Mouse (Mus musculus) liver, postnatal 0 days (tissue): ENCODE data around the gene Pfas. TPM values are rescaled to one million over a fixed set of nuclear protein-coding genes. Genes with fewer than 3 reads are reported as not detected.

Experiments used
- ATAC-seq: fragments of 200-750 bp; cut with Nextera tagmentation; 2 replicates; pipeline ENCODE4 v1.8.0; 2017; ENCODE audit warnings: mild to moderate bottlenecking, moderate library complexity
- DNase-seq: peaks from one replicate; pipeline ENCODE4 v3.0.0-alpha.2; 2016
- H3K27ac ChIP-seq: fragments of 300-500 bp; sonication (generic); 2 replicates; pipeline ENCODE4 v1.5.1; 2014; ENCODE audit warnings: antibody characterized with exemption, moderate library complexity, mild to moderate bottlenecking, low read depth
- H3K27me3 ChIP-seq: fragments of 300-500 bp; sonication (generic); 2 replicates; pipeline ENCODE4 v1.6.1; 2014; ENCODE audit warnings: low read length, control low read depth, mixed read lengths; ENCODE audit not compliant: insufficient read depth
- H3K36me3 ChIP-seq: fragments of 300-500 bp; sonication (generic); replicated peaks from 2 replicates; pipeline ENCODE4 v1.6.1; 2014; ENCODE audit warnings: mild to moderate bottlenecking, control low read depth, low read length, moderate library complexity, mixed read lengths; ENCODE audit not compliant: insufficient read depth
- H3K4me1 ChIP-seq: fragments of 300-500 bp; sonication (generic); 2 replicates; pipeline ENCODE4 v1.6.1; 2014; ENCODE audit warnings: antibody characterized with exemption, mild to moderate bottlenecking, control low read depth; ENCODE audit not compliant: insufficient read depth
- H3K4me2 ChIP-seq: fragments of 300-500 bp; sonication (generic); 2 replicates; pipeline ENCODE4 v1.6.1; 2014; ENCODE audit warnings: low read depth, mild to moderate bottlenecking, low read length, moderate library complexity, mixed read lengths
- H3K4me3 ChIP-seq: fragments of 300-500 bp; sonication (generic); 2 replicates; pipeline ENCODE4 v1.5.1; 2014; ENCODE audit warnings: low read depth, low read length
- H3K9ac ChIP-seq: fragments of 300-500 bp; sonication (generic); replicated peaks from 2 replicates; pipeline ENCODE4 v1.6.1; 2014; ENCODE audit warnings: mild to moderate bottlenecking, moderate library complexity
- H3K9me3 ChIP-seq: fragments of 300-500 bp; sonication (generic); 2 replicates; pipeline ENCODE4 v1.6.1; 2016; ENCODE audit warnings: mild to moderate bottlenecking, control low read depth, low read length, mixed read lengths
- CTCF ChIP-seq: sonication (generic); IDR thresholded peaks from 2 replicates; pipeline ENCODE4 v1.5.1; 2016; ENCODE audit warnings: antibody characterized with exemption, low read depth
- EP300 ChIP-seq: IDR thresholded peaks from 2 replicates; pipeline ENCODE4 v1.6.1; 2016; ENCODE audit warnings: antibody characterized with exemption, low read depth, mild to moderate bottlenecking
- WGBS: fragments of 180-500 bp; shearing (Covaris S2); extraction: QIAGEN DNeasy Blood & Tissue Kit; methylation state at CpG from one replicate; pipeline ENCODE4 v1.1.7; 2014; ENCODE audit not compliant: insufficient replicate concordance; 5-methylcytosine and 5-hydroxymethylcytosine counted together
- polyA plus RNA-seq: library from polyadenylated mRNA; unstranded; fragments of >200 nt; fragmentation: Nextera tagmentation; extraction: Ambion mirVana; gene quantifications from 2 replicates; pipeline ENCODE4 v1.2.1, GENCODE M21; 2015

Gene Pfas
- polyA plus RNA-seq, 1 experiment from 2014 or later, result 10.6 TPM

DNA sequence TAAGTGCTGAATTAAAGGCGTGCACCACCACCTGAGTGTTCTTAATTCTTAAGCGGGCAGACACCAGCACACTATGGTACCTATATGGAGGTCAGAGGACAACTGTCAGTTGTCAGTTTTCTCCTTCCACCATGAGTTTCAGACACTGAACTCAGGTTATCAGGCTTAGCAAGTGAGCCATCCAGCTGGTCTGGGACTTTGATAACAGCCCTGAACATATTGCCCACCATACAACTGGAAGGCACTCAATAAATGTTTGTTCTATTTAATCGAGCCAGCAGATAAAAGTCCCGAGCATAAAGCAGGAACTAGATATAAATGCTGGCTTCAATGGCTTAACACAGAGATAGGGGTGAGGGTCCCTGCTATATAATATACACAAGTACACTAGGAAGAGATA, 11.2 kb downstream of the Pfas start:
- WGBS, result 76% methylated on average over 4 of the region's 4 CpGs

DNA sequence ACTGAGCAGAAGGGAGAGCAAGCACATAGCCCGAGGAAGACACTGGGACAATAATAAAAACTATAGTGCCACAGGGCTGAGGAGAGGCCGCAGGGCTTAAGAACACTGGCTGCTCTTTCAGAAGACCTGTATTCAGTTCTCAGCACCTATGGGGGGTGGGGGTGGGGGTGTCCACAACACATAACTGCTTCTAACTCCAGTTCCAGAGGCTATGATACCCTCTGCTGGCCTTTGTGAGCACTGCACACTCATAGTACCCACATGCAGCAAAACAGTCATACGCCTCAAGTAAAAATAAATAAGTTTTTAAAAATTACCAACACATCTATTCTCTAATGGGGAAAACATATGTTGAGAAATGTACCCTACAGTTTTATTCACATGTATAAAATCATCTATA, 13.9 kb downstream of the Pfas start:
- 89% methylated on average over 3 of the region's 3 CpGs for WGBS
- no peak for TF ChIP-seq EP300
- peak; percentile 45 for TF ChIP-seq CTCF
- Histone ChIP-seq H3K27me3 (no peaks in the 10 kb centered on the region), H3K9ac (no peak overlapping the region), H3K27ac (no peak overlapping the region), H3K36me3 (peaks cover 79% of the 10 kb centered on the region), H3K9me3 (no peaks in the 10 kb centered on the region), H3K4me1 (no peaks in the 10 kb centered on the region), H3K4me2 (no peak overlapping the region), H3K4me3 (no peak overlapping the region)
- no peak for DNase-seq
- no peak for ATAC-seq

More for the DNA sequence above, 11.2 kb downstream of the Pfas start:
- no peaks in the 10 kb centered on the region for H3K4me1 ChIP-seq
- no peak overlapping the region for H3K27ac ChIP-seq
- no peak overlapping the region for H3K4me2 ChIP-seq
- H3K9me3 ChIP-seq, result no peaks in the 10 kb centered on the region
- TF ChIP-seq CTCF (no peak), EP300 (no peak)
- no peaks in the 10 kb centered on the region for H3K27me3 ChIP-seq
- no peak for DNase-seq
- H3K4me3 ChIP-seq, result no peak overlapping the region
- H3K36me3 ChIP-seq, result peaks cover 84% of the 10 kb centered on the region
- H3K9ac ChIP-seq, result peak overlapping the region; percentile 11; the same call in 1 of the 2 replicates
- no peak for ATAC-seq

DNA sequence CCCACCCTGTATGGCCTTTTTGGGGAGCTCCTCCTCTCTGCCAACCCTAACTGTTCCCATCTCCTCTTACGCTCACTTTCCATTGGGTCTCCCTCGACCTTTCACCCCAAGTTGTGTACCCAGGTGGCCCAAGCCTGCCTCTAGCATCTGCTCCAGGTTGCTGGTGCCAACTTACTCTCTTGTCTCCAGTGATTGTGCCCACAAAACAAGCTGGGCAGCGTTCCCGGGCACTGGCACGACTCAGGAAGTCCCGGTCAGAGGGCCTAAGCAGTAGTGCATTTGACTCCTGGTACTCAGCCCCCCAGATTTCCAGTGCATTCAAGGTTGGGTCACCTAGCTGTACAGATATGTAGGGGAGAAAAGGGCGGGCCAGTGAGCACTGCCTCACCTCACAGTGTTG, 15.1 kb downstream of the Pfas start:
- no peak overlapping the region for H3K4me2 ChIP-seq
- DNase-seq, result no peak
- TF ChIP-seq CTCF (no peak), EP300 (no peak)
- no peaks in the 10 kb centered on the region for H3K27me3 ChIP-seq
- peaks cover 76% of the 10 kb centered on the region for H3K36me3 ChIP-seq
- WGBS, result 87% methylated on average over 7 of the region's 7 CpGs
- H3K9me3 ChIP-seq, result no peaks in the 10 kb centered on the region
- no peak overlapping the region for H3K27ac ChIP-seq
- no peak for ATAC-seq
- H3K4me1 ChIP-seq, result no peaks in the 10 kb centered on the region
- no peak overlapping the region for H3K9ac ChIP-seq
- H3K4me3 ChIP-seq, result no peak overlapping the region

- H3K9me3 ChIP-seq, result no peaks in the 10 kb centered on the region
- no peak for TF ChIP-seq CTCF
- TF ChIP-seq EP300, result no peak
- H3K4me2 ChIP-seq, result no peak overlapping the region
- H3K36me3 ChIP-seq, result peaks cover 43% of the 10 kb centered on the region
- ATAC-seq, result no peak
- H3K27me3 ChIP-seq, result no peaks in the 10 kb centered on the region
- no peaks in the 10 kb centered on the region for H3K4me1 ChIP-seq
- WGBS, result 91% methylated on average over 17 of the region's 17 CpGs
- no peak overlapping the region for H3K27ac ChIP-seq
- no peak overlapping the region for H3K4me3 ChIP-seq
- no peak for DNase-seq
- H3K9ac ChIP-seq, result no peak overlapping the region
Observed at GRCm38 (mm10) chr11:68988341-68988740, 19.9 kb downstream of the Pfas start.

GRCm38 (mm10) chr11:68987365-68987882, 20.8 kb downstream of the Pfas start:
- Histone ChIP-seq H3K4me2 (no peak overlapping the region), H3K27me3 (no peaks in the 10 kb centered on the region), H3K4me3 (no peak overlapping the region), H3K9ac (no peak overlapping the region), H3K9me3 (no peaks in the 10 kb centered on the region), H3K4me1 (no peaks in the 10 kb centered on the region), H3K27ac (no peak overlapping the region), H3K36me3 (peaks cover 39% of the 10 kb centered on the region)
- DNase-seq (no peak), ATAC-seq (no peak)
- 88% methylated on average over 11 of the region's 11 CpGs for WGBS
- no peak for TF ChIP-seq CTCF
- TF ChIP-seq EP300, result no peak

- Histone ChIP-seq H3K9me3 (no peaks in the 10 kb centered on the region), H3K9ac (no peak overlapping the region), H3K4me2 (no peak overlapping the region), H3K36me3 (peaks cover 7% of the 10 kb centered on the region), H3K4me1 (no peaks in the 10 kb centered on the region), H3K4me3 (no peak overlapping the region), H3K27ac (no peak overlapping the region), H3K27me3 (no peaks in the 10 kb centered on the region)
- TF ChIP-seq CTCF, result peak; percentile 91
- TF ChIP-seq EP300, result no peak
- peak; percentile 62; the same call in 1 of the 2 replicates for ATAC-seq
- whole genome bisulfite sequencing, result 25% methylated on average over 4 of the region's 4 CpGs
- DNase-seq, result peak; percentile 82
Observed at GRCm38 (mm10) chr11:68982639-68983369, 25.5 kb downstream of the Pfas start.
